Mouse (Mus musculus): ENCODE measurements around the gene Wipf3. TPM values are rescaled to one million over a fixed set of nuclear protein-coding genes. Genes with fewer than 3 reads are reported as not detected.

The Wipf3 gene
- polyA plus RNA-seq, 1 experiment = 1.9 TPM

- 0 out of 2 replicates have a peak, but pooled peaks cover 1% of the 10 kb centered on the region for H3K27me3 ChIP-seq (replicated peaks; ENCODE audit: control insufficient read depth, insufficient read depth, low read length)
- WGBS = 78% methylated on average over 10 of the region's 10 CpGs
- no peak overlapping the region for H3K4me3 ChIP-seq (ENCODE audit: insufficient read depth, low read depth, low read length)
- no peak overlapping the region for H3K27ac ChIP-seq (ENCODE audit: insufficient read depth, low read depth, low read length)
- DNase-seq = no peak
- no peak for TF ChIP-seq POLR2A (IDR thresholded peaks at IDR 0.05; ENCODE audit: low read depth, low read length)
- TF ChIP-seq CTCF (conservative IDR thresholded peaks at IDR 0.05; ENCODE audit: insufficient read depth, insufficient read length, low read depth, low read length) = no peak
- no peaks in the 10 kb centered on the region for H3K4me1 ChIP-seq (ENCODE audit: control insufficient read depth, insufficient read depth, low read length)
- no peaks in the 10 kb centered on the region for H3K36me3 ChIP-seq (ENCODE audit: control insufficient read depth, insufficient read depth, low read length)
Observed at GRCm38 (mm10) chr6:54431761-54432160, 2.4 kb downstream of the Wipf3 start.

- Histone ChIP-seq H3K27ac (ENCODE audit: insufficient read depth, low read depth, low read length) (no peak overlapping the region), H3K36me3 (ENCODE audit: control insufficient read depth, insufficient read depth, low read length) (no peaks in the 10 kb centered on the region), H3K27me3 (replicated peaks; ENCODE audit: control insufficient read depth, insufficient read depth, low read length) (0 out of 2 replicates have a peak, but pooled peaks cover 1% of the 10 kb centered on the region), H3K4me1 (ENCODE audit: control insufficient read depth, insufficient read depth, low read length) (no peaks in the 10 kb centered on the region), H3K4me3 (ENCODE audit: insufficient read depth, low read depth, low read length) (no peak overlapping the region)
- WGBS = 87% methylated on average over 9 of the region's 9 CpGs
- TF ChIP-seq POLR2A (IDR thresholded peaks at IDR 0.05; ENCODE audit: low read depth, low read length) (no peak), CTCF (conservative IDR thresholded peaks at IDR 0.05; ENCODE audit: insufficient read depth, insufficient read length, low read depth, low read length) (no peak)
- DNase-seq = no peak
Observed at GRCm38 (mm10) chr6:54432191-54432590, 2.8 kb downstream of the Wipf3 start.

GRCm38 (mm10) chr6:54432806-54433545, 3.6 kb downstream of the Wipf3 start:
- H3K27me3 ChIP-seq (replicated peaks; ENCODE audit: control insufficient read depth, insufficient read depth, low read length) = 0 out of 2 replicates have a peak, but pooled peaks cover 1% of the 10 kb centered on the region
- H3K27ac ChIP-seq (ENCODE audit: insufficient read depth, low read depth, low read length) = no peak overlapping the region
- DNase-seq = no peak
- no peaks in the 10 kb centered on the region for H3K36me3 ChIP-seq (ENCODE audit: control insufficient read depth, insufficient read depth, low read length)
- H3K4me1 ChIP-seq (ENCODE audit: control insufficient read depth, insufficient read depth, low read length) = no peaks in the 10 kb centered on the region
- TF ChIP-seq CTCF (conservative IDR thresholded peaks at IDR 0.05; ENCODE audit: insufficient read depth, insufficient read length, low read depth, low read length) (no peak), POLR2A (IDR thresholded peaks at IDR 0.05; ENCODE audit: low read depth, low read length) (no peak)
- no peak overlapping the region for H3K4me3 ChIP-seq (ENCODE audit: insufficient read depth, low read depth, low read length)
- 80% methylated on average over 13 of the region's 13 CpGs for WGBS

DNA sequence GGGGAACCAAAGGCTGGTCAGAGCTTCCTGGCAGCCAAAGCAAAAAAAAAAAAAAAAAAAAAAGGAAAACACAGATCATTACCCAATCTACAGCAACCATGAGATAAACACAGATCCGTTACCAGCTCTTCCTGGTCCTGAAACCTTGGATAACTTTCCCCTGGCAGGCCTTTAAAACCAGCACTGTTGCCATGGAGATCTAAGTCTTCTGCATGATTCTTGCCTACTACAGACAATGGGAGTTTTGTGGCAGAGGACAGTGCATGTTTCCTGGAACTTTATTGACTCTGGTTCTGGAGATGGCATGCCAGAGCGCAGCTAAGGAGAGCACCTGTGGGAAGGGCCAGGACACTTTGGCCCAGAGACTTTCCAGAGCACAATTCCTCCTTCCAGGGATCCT, 4.8 kb downstream of the Wipf3 start:
- H3K36me3 ChIP-seq (ENCODE audit: control insufficient read depth, insufficient read depth, low read length) = no peaks in the 10 kb centered on the region
- no peaks in the 10 kb centered on the region for H3K4me1 ChIP-seq (ENCODE audit: control insufficient read depth, insufficient read depth, low read length)
- no peak for DNase-seq
- TF ChIP-seq POLR2A (IDR thresholded peaks at IDR 0.05; ENCODE audit: low read depth, low read length) (no peak), CTCF (conservative IDR thresholded peaks at IDR 0.05; ENCODE audit: insufficient read depth, insufficient read length, low read depth, low read length) (no peak)
- WGBS = 85% methylated on average over 2 of the region's 2 CpGs
- no peak overlapping the region for H3K27ac ChIP-seq (ENCODE audit: insufficient read depth, low read depth, low read length)
- no peak overlapping the region for H3K4me3 ChIP-seq (ENCODE audit: insufficient read depth, low read depth, low read length)
- H3K27me3 ChIP-seq (replicated peaks; ENCODE audit: control insufficient read depth, insufficient read depth, low read length) = 0 out of 2 replicates have a peak, but pooled peaks cover 1% of the 10 kb centered on the region

- Histone ChIP-seq H3K36me3 (ENCODE audit: control insufficient read depth, insufficient read depth, low read length) (no peaks in the 10 kb centered on the region), H3K4me1 (ENCODE audit: control insufficient read depth, insufficient read depth, low read length) (no peaks in the 10 kb centered on the region), H3K27me3 (replicated peaks; ENCODE audit: control insufficient read depth, insufficient read depth, low read length) (no peaks in the 10 kb centered on the region), H3K4me3 (ENCODE audit: insufficient read depth, low read depth, low read length) (no peak overlapping the region), H3K27ac (ENCODE audit: insufficient read depth, low read depth, low read length) (no peak overlapping the region)
- TF ChIP-seq POLR2A (IDR thresholded peaks at IDR 0.05; ENCODE audit: low read depth, low read length) = no peak
- TF ChIP-seq CTCF (conservative IDR thresholded peaks at IDR 0.05; ENCODE audit: insufficient read depth, insufficient read length, low read depth, low read length) = no peak
- 48% methylated on average over 7 of the region's 7 CpGs for WGBS
- DNase-seq = no peak
Observed at GRCm38 (mm10) chr6:54435663-54436062, 6.3 kb downstream of the Wipf3 start.

DNA sequence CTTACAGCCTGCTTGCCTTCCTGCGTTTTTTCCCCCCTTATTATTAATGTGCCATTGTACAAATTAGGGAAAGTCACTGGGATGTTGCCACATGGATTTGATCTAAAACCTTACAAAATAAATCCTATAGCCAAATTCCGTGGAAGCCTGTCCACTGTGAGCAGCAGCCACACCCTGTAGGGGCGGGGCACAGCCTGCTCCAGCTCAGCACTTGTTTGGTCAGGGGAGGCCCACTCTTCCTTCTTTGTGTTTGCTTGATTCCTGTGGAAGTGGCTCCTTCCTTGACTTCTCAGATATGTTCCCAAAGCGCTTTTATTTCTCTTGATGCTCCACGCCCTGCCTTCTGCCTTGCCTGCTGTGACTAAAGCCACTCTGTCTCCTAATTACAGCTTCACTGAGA, 6.9 kb downstream of the Wipf3 start:
- no peaks in the 10 kb centered on the region for H3K27me3 ChIP-seq (replicated peaks; ENCODE audit: control insufficient read depth, insufficient read depth, low read length)
- H3K36me3 ChIP-seq (ENCODE audit: control insufficient read depth, insufficient read depth, low read length) = no peaks in the 10 kb centered on the region
- no peak overlapping the region for H3K27ac ChIP-seq (ENCODE audit: insufficient read depth, low read depth, low read length)
- no peak for TF ChIP-seq POLR2A (IDR thresholded peaks at IDR 0.05; ENCODE audit: low read depth, low read length)
- no peak for TF ChIP-seq CTCF (conservative IDR thresholded peaks at IDR 0.05; ENCODE audit: insufficient read depth, insufficient read length, low read depth, low read length)
- H3K4me3 ChIP-seq (ENCODE audit: insufficient read depth, low read depth, low read length) = no peak overlapping the region
- no peaks in the 10 kb centered on the region for H3K4me1 ChIP-seq (ENCODE audit: control insufficient read depth, insufficient read depth, low read length)
- 81% methylated on average over 5 of the region's 5 CpGs for WGBS
- no peak for DNase-seq

- whole genome bisulfite sequencing = 59% methylated on average over 4 of the region's 4 CpGs
- DNase-seq = no peak
- no peak for TF ChIP-seq CTCF (conservative IDR thresholded peaks at IDR 0.05; ENCODE audit: insufficient read depth, insufficient read length, low read depth, low read length)
- no peak for TF ChIP-seq POLR2A (IDR thresholded peaks at IDR 0.05; ENCODE audit: low read depth, low read length)
- no peaks in the 10 kb centered on the region for H3K4me1 ChIP-seq (ENCODE audit: control insufficient read depth, insufficient read depth, low read length)
- H3K36me3 ChIP-seq (ENCODE audit: control insufficient read depth, insufficient read depth, low read length) = no peaks in the 10 kb centered on the region
- H3K4me3 ChIP-seq (ENCODE audit: insufficient read depth, low read depth, low read length) = no peak overlapping the region
- no peaks in the 10 kb centered on the region for H3K27me3 ChIP-seq (replicated peaks; ENCODE audit: control insufficient read depth, insufficient read depth, low read length)
- no peak overlapping the region for H3K27ac ChIP-seq (ENCODE audit: insufficient read depth, low read depth, low read length)
Observed at GRCm38 (mm10) chr6:54438510-54438909, 9.1 kb downstream of the Wipf3 start.
